In genomic region chr4:43957846-43958461, GRCm38 (mm10) we compare ENCODE assay signal across 9 mouse cellular contexts. TPM values are rescaled to one million over a fixed set of nuclear protein-coding genes. Genes with fewer than 3 reads are reported as not detected.
DNase-seq lines count a peak whose midpoint lies in the region; ATAC-seq and TF ChIP-seq lines count a peak whose summit lies in the region.
"Had no signal": no experiment of that assay in that cellular context is flagged by ENCODE, and none has a peak within 500 bp of the region (broad histone marks: within the 10 kb centered on the region; RNA-seq: fewer than 3 reads in every experiment).

No protein-coding gene starts in this region.

- no peaks in the 10 kb centered on the region for H3K4me1 ChIP-seq in kidney, adult 2 months (ENCODE audit: control insufficient read depth, insufficient read depth, low read length)
- H3K4me1 ChIP-seq in forebrain, embryonic 16.5 days (replicated peaks; ENCODE audit: control insufficient read depth, insufficient read depth, low read length): peaks cover 11% of the 10 kb centered on the region
- H3K4me1 ChIP-seq in hindbrain, embryonic 14.5 days (replicated peaks; ENCODE audit: control insufficient read depth, insufficient read depth, low read length): peaks cover 13% of the 10 kb centered on the region
- H3K4me1 ChIP-seq in liver, embryonic 16.5 days (ENCODE audit: control insufficient read depth, low read depth, low read length): peaks cover 52% of the 10 kb centered on the region

- H3K4me2 ChIP-seq in forebrain, embryonic 16.5 days (ENCODE audit: low read length): peak overlapping the region; percentile 86
- peak overlapping the region; percentile 91 for H3K4me2 ChIP-seq in hindbrain, embryonic 14.5 days (replicated peaks)
- peak overlapping the region; percentile 93 for H3K4me2 ChIP-seq in liver, embryonic 16.5 days (ENCODE audit: low read depth, low read length)

- no peak overlapping the region for H3K27ac ChIP-seq in kidney, adult 2 months (ENCODE audit: insufficient read depth, low read depth, low read length)
- peak overlapping the region; percentile 24 for H3K27ac ChIP-seq in forebrain, embryonic 16.5 days (ENCODE audit: low read length)
- peak overlapping the region; percentile 78 for H3K27ac ChIP-seq in hindbrain, embryonic 14.5 days
- H3K27ac ChIP-seq in liver, embryonic 16.5 days (ENCODE audit: low read length): peak overlapping the region; percentile 74

- H3K9ac ChIP-seq in forebrain, embryonic 16.5 days (replicated peaks; ENCODE audit: low read depth, low read length): peak overlapping the region; percentile 72
- peak overlapping the region; percentile 77 for H3K9ac ChIP-seq in hindbrain, embryonic 14.5 days
- peak overlapping the region; percentile 75 for H3K9ac ChIP-seq in liver, embryonic 16.5 days (ENCODE audit: low read depth, low read length)

- H3K36me3 ChIP-seq in kidney, adult 2 months (ENCODE audit: control insufficient read depth, insufficient read depth, low read length): no peaks in the 10 kb centered on the region
- H3K36me3 ChIP-seq in forebrain, embryonic 16.5 days (ENCODE audit: control insufficient read depth, insufficient read depth): no peaks in the 10 kb centered on the region
- no peaks in the 10 kb centered on the region for H3K36me3 ChIP-seq in hindbrain, embryonic 14.5 days (replicated peaks; ENCODE audit: control insufficient read depth, insufficient read depth)
- H3K36me3 ChIP-seq in liver, embryonic 16.5 days (ENCODE audit: control insufficient read depth, insufficient read depth): no peaks in the 10 kb centered on the region

- no peak for TF ChIP-seq POLR2A in kidney, adult 2 months (IDR thresholded peaks at IDR 0.05; ENCODE audit: low read depth, low read length)

- peak; percentile 76 for ATAC-seq in forebrain, embryonic 16.5 days
- peak; percentile 77 for ATAC-seq in hindbrain, embryonic 14.5 days (ENCODE audit: low FRiP score)
- peak; percentile 36 for ATAC-seq in liver, embryonic 16.5 days (ENCODE audit: low read depth)
- 0 out of 2 replicates have a peak, but pooled peaks have one; percentile 14 for ATAC-seq in neutrophil, adult 5-6 weeks (ENCODE audit: extremely low read depth, insufficient number of reproducible peaks, low FRiP score, poor library complexity, severe bottlenecking)

- under 1% methylated on average over 26 of the region's 26 CpGs for WGBS in kidney, adult 2 months
- WGBS in forebrain, embryonic 16.5 days: 1% methylated on average over 26 of the region's 26 CpGs
- under 1% methylated on average over 26 of the region's 26 CpGs for WGBS in hindbrain, embryonic 14.5 days
- under 1% methylated on average over 26 of the region's 26 CpGs for WGBS in liver, embryonic 16.5 days (ENCODE audit: insufficient replicate concordance)

- H3K9me3 ChIP-seq in forebrain, embryonic 16.5 days (ENCODE audit: control insufficient read depth, low read length): no peaks in the 10 kb centered on the region
- H3K9me3 ChIP-seq in hindbrain, embryonic 14.5 days (ENCODE audit: control insufficient read depth, low read length): no peaks in the 10 kb centered on the region
- no peaks in the 10 kb centered on the region for H3K9me3 ChIP-seq in liver, embryonic 16.5 days (replicated peaks; ENCODE audit: control insufficient read depth, low read length)

- DNase-seq in kidney, adult 2 months: peak; percentile 20
- no peak for DNase-seq in kidney, adult 9 months
- DNase-seq in NIH3T3 (ENCODE audit: low read depth): peak; percentile 77
- peak; percentile 85 for DNase-seq in hindbrain, embryonic 14.5 days (ENCODE audit: low spot score)
- no peak for DNase-seq in left cerebral cortex, adult 11 months (ENCODE audit: low spot score)

- H3K27me3 ChIP-seq in kidney, adult 2 months (replicated peaks; ENCODE audit: control insufficient read depth, insufficient read depth, low read length): no peaks in the 10 kb centered on the region
- no peaks in the 10 kb centered on the region for H3K27me3 ChIP-seq in forebrain, embryonic 16.5 days (replicated peaks; ENCODE audit: control insufficient read depth, insufficient read depth, low read length)
- no peaks in the 10 kb centered on the region for H3K27me3 ChIP-seq in hindbrain, embryonic 14.5 days (ENCODE audit: control insufficient read depth, insufficient read depth, low read length)
- H3K27me3 ChIP-seq in liver, embryonic 16.5 days (ENCODE audit: control insufficient read depth, insufficient read depth, low read depth, low read length): no peaks in the 10 kb centered on the region

- H3K4me3 ChIP-seq in kidney, adult 2 months (ENCODE audit: insufficient read depth, low read depth, low read length): peak overlapping the region; percentile 30
- peak overlapping the region; percentile 62 for H3K4me3 ChIP-seq in forebrain, embryonic 16.5 days (replicated peaks; ENCODE audit: low read length)
- peak overlapping the region; percentile 64 for H3K4me3 ChIP-seq in hindbrain, embryonic 14.5 days (replicated peaks; ENCODE audit: low read length)
- H3K4me3 ChIP-seq in liver, embryonic 16.5 days (ENCODE audit: low read depth, low read length): peak overlapping the region; percentile 72

- TF ChIP-seq CTCF in kidney, adult 2 months (conservative IDR thresholded peaks at IDR 0.05; ENCODE audit: insufficient read depth, insufficient read length, low read depth, low read length): no peak

RNA-seq across cellular contexts. Expression of gene Glipr2, which starts 0.8 kb away (rescaled TPM):
- polyA plus RNA-seq in kidney, adult 2 months (2012; rRNA removed): 3.3 and 4.7 TPM in 2 replicates
- polyA plus RNA-seq in forebrain, embryonic 16.5 days (2015; fragmentation: Nextera tagmentation; extraction: Ambion mirVana): 27.2 and 28.8 TPM in 2 replicates
- 41.4 and 43.3 TPM in 2 replicates for polyA plus RNA-seq in hindbrain, embryonic 14.5 days (2014; fragmentation: Nextera tagmentation; extraction: Ambion mirVana)
- 60.5 and 66.1 TPM in 2 replicates for polyA plus RNA-seq in liver, embryonic 16.5 days (2015; fragmentation: Nextera tagmentation; extraction: Ambion mirVana)
- total RNA-seq in neutrophil, adult 5-6 weeks (2017): 257 and 262 TPM in 2 replicates

RNA-seq across cellular contexts. Expression of gene Ccin, which starts 25.3 kb away (rescaled TPM):
- 0.12 and 0.13 TPM in 2 replicates for polyA plus RNA-seq in kidney, adult 2 months (2012; rRNA removed)
- not detected in 2 replicates for polyA plus RNA-seq in forebrain, embryonic 16.5 days (2015; fragmentation: Nextera tagmentation; extraction: Ambion mirVana)
- polyA plus RNA-seq in hindbrain, embryonic 14.5 days (2014; fragmentation: Nextera tagmentation; extraction: Ambion mirVana): 0.09 TPM in 1 of 2 replicates, not detected in the other
- not detected in 2 replicates for polyA plus RNA-seq in liver, embryonic 16.5 days (2015; fragmentation: Nextera tagmentation; extraction: Ambion mirVana)
- 1.6 and 3.6 TPM in 2 replicates for total RNA-seq in neutrophil, adult 5-6 weeks (2017)
- total RNA-seq: adrenal gland, postnatal 36 days had no signal

RNA-seq across cellular contexts. Expression of gene Clta, which starts 46.3 kb away (rescaled TPM):
- 212 and 261 TPM in 2 replicates for polyA plus RNA-seq in kidney, adult 2 months (2012; rRNA removed)
- 296 and 297 TPM in 2 replicates for polyA plus RNA-seq in forebrain, embryonic 16.5 days (2015; fragmentation: Nextera tagmentation; extraction: Ambion mirVana)
- polyA plus RNA-seq in hindbrain, embryonic 14.5 days (2014; fragmentation: Nextera tagmentation; extraction: Ambion mirVana): 348 and 365 TPM in 2 replicates
- 100 and 101 TPM in 2 replicates for polyA plus RNA-seq in liver, embryonic 16.5 days (2015; fragmentation: Nextera tagmentation; extraction: Ambion mirVana)
- total RNA-seq in neutrophil, adult 5-6 weeks (2017): 339 TPM in 2 replicates

Comparison
In these comparisons a context has a peak if more than half of its experiments do, and no peak if none do; other contexts are left out.
1. DNase-seq: peak in kidney, adult 2 months (single experiment), NIH3T3 (single experiment) and hindbrain, embryonic 14.5 days (single experiment); none in kidney, adult 9 months (single experiment) and left cerebral cortex, adult 11 months (single experiment).
2. ATAC-seq: peak in every context shown above with its lines; median percentile 77 in hindbrain, embryonic 14.5 days; 76 in forebrain, embryonic 16.5 days; 36 in liver, embryonic 16.5 days; 14 in neutrophil, adult 5-6 weeks.
3. Peak in every context shown above with its lines, with median percentiles within 50 percentile points of each other: H3K4me3 ChIP-seq, H3K4me2 ChIP-seq and H3K9ac ChIP-seq.